Mouse (Mus musculus): ENCODE measurements around the gene Vps35. TPM values are rescaled to one million over a fixed set of nuclear protein-coding genes. Genes with fewer than 3 reads are reported as not detected.

Gene Vps35
- polyA plus RNA-seq, 1 experiment from 2014 or later: 113 TPM

- Histone ChIP-seq H3K4me2 (no peak overlapping the region), H3K9me3 (replicated peaks; ENCODE audit: control insufficient read depth, low read length) (no peaks in the 10 kb centered on the region), H3K9ac (ENCODE audit: low read depth, low read length) (no peak overlapping the region), H3K36me3 (ENCODE audit: control insufficient read depth, insufficient read depth, low read length) (peaks cover 20% of the 10 kb centered on the region), H3K4me1 (ENCODE audit: control insufficient read depth, insufficient read depth, low read length) (no peaks in the 10 kb centered on the region), H3K27ac (ENCODE audit: low read depth, low read length) (no peak overlapping the region), H3K4me3 (ENCODE audit: low read depth, low read length) (no peak overlapping the region), H3K27me3 (ENCODE audit: control insufficient read depth, insufficient read depth, low read length) (no peaks in the 10 kb centered on the region)
- ATAC-seq (replicated peaks; ENCODE audit: insufficient number of reproducible peaks, low FRiP score, low TSS enrichment): no peak
- WGBS (ENCODE audit: insufficient replicate concordance): 89% methylated on average over 1 of the region's 1 CpGs
Observed at GRCm38 (mm10) chr8:85286846-85287245, 12.8 kb downstream of the Vps35 start.

GRCm38 (mm10) chr8:85227297-85227696 lies 72.3 kb downstream of the Vps35 start:
- WGBS (ENCODE audit: insufficient replicate concordance): 59% methylated on average over 1 of the region's 1 CpGs
- no peaks in the 10 kb centered on the region for H3K27me3 ChIP-seq (ENCODE audit: control insufficient read depth, insufficient read depth, low read length)
- H3K27ac ChIP-seq (ENCODE audit: low read depth, low read length): no peak overlapping the region
- H3K36me3 ChIP-seq (ENCODE audit: control insufficient read depth, insufficient read depth, low read length): no peaks in the 10 kb centered on the region
- no peak for ATAC-seq (replicated peaks; ENCODE audit: insufficient number of reproducible peaks, low FRiP score, low TSS enrichment)
- H3K4me2 ChIP-seq: no peak overlapping the region
- H3K9me3 ChIP-seq (replicated peaks; ENCODE audit: control insufficient read depth, low read length): no peaks in the 10 kb centered on the region
- H3K9ac ChIP-seq (ENCODE audit: low read depth, low read length): no peak overlapping the region
- no peaks in the 10 kb centered on the region for H3K4me1 ChIP-seq (ENCODE audit: control insufficient read depth, insufficient read depth, low read length)
- no peak overlapping the region for H3K4me3 ChIP-seq (ENCODE audit: low read depth, low read length)

- H3K27ac ChIP-seq (ENCODE audit: low read depth, low read length): no peak within 1 kb of the TSS
- WGBS (ENCODE audit: insufficient replicate concordance): 31% methylated on average over 1 of the region's 1 CpGs
- no peak within 1 kb of the TSS for H3K9ac ChIP-seq (ENCODE audit: low read depth, low read length)
- H3K9me3 ChIP-seq (replicated peaks; ENCODE audit: control insufficient read depth, low read length): no peaks in the 10 kb centered on the region
- no peak within 1 kb of the TSS for H3K4me2 ChIP-seq
- no peaks in the 10 kb centered on the region for H3K27me3 ChIP-seq (ENCODE audit: control insufficient read depth, insufficient read depth, low read length)
- H3K4me1 ChIP-seq (ENCODE audit: control insufficient read depth, insufficient read depth, low read length): no peaks in the 10 kb centered on the region
- H3K4me3 ChIP-seq (ENCODE audit: low read depth, low read length): no peak within 1 kb of the TSS
- ATAC-seq (replicated peaks; ENCODE audit: insufficient number of reproducible peaks, low FRiP score, low TSS enrichment): no peak
- no peaks in the 10 kb centered on the region for H3K36me3 ChIP-seq (ENCODE audit: control insufficient read depth, insufficient read depth, low read length)
Observed at GRCm38 (mm10) chr8:85225688-85226087, 73.9 kb downstream of the Vps35 start, which contains the start of gene Olfr371. Olfr371 (plus strand) TSS chr8:85225988.

GRCm38 (mm10) chr8:85220992-85221391 lies 78.6 kb downstream of the Vps35 start:
- Histone ChIP-seq H3K27me3 (ENCODE audit: control insufficient read depth, insufficient read depth, low read length) (no peaks in the 10 kb centered on the region), H3K27ac (ENCODE audit: low read depth, low read length) (peak overlapping the region; percentile 62; the same call in 1 of the 2 replicates), H3K4me1 (ENCODE audit: control insufficient read depth, insufficient read depth, low read length) (no peaks in the 10 kb centered on the region), H3K36me3 (ENCODE audit: control insufficient read depth, insufficient read depth, low read length) (no peaks in the 10 kb centered on the region), H3K4me3 (ENCODE audit: low read depth, low read length) (no peak overlapping the region), H3K9me3 (replicated peaks; ENCODE audit: control insufficient read depth, low read length) (no peaks in the 10 kb centered on the region), H3K4me2 (no peak overlapping the region), H3K9ac (ENCODE audit: low read depth, low read length) (no peak overlapping the region)
- 32% methylated on average over 6 of the region's 6 CpGs for WGBS (ENCODE audit: insufficient replicate concordance)
- peak; percentile 55 for ATAC-seq (replicated peaks; ENCODE audit: insufficient number of reproducible peaks, low FRiP score, low TSS enrichment)

GRCm38 (mm10) chr8:85220220-85220619 lies 79.4 kb downstream of the Vps35 start:
- no peak overlapping the region for H3K4me3 ChIP-seq (ENCODE audit: low read depth, low read length)
- no peaks in the 10 kb centered on the region for H3K9me3 ChIP-seq (replicated peaks; ENCODE audit: control insufficient read depth, low read length)
- no peak overlapping the region for H3K27ac ChIP-seq (ENCODE audit: low read depth, low read length)
- no peak for ATAC-seq (replicated peaks; ENCODE audit: insufficient number of reproducible peaks, low FRiP score, low TSS enrichment)
- no peaks in the 10 kb centered on the region for H3K36me3 ChIP-seq (ENCODE audit: control insufficient read depth, insufficient read depth, low read length)
- WGBS (ENCODE audit: insufficient replicate concordance): 64% methylated on average over 4 of the region's 4 CpGs
- H3K27me3 ChIP-seq (ENCODE audit: control insufficient read depth, insufficient read depth, low read length): no peaks in the 10 kb centered on the region
- H3K4me1 ChIP-seq (ENCODE audit: control insufficient read depth, insufficient read depth, low read length): no peaks in the 10 kb centered on the region
- H3K4me2 ChIP-seq: no peak overlapping the region
- H3K9ac ChIP-seq (ENCODE audit: low read depth, low read length): no peak overlapping the region

Other genes with a start within 250 kb of the Vps35 start
- 15.9 and 17.8 TPM in 2 replicates for gene Fbxw9, start 239.7 kb downstream of the Vps35 start, polyA plus RNA-seq (2014; fragmentation: Nextera tagmentation; extraction: Ambion mirVana)
- 1.5 TPM in 1 of 2 replicates, not detected in the other for gene Gm5741, start 231.8 kb downstream of the Vps35 start, polyA plus RNA-seq (2014; fragmentation: Nextera tagmentation; extraction: Ambion mirVana)
- gene Dhps, start 228.0 kb downstream of the Vps35 start, polyA plus RNA-seq (2014; fragmentation: Nextera tagmentation; extraction: Ambion mirVana): 57.6 and 60.0 TPM in 2 replicates
- 120 and 124 TPM in 2 replicates for gene Wdr83os, start 219.1 kb downstream of the Vps35 start, polyA plus RNA-seq (2014; fragmentation: Nextera tagmentation; extraction: Ambion mirVana)
- 36.5 and 43.0 TPM in 2 replicates for gene Wdr83, start 218.5 kb downstream of the Vps35 start, polyA plus RNA-seq (2014; fragmentation: Nextera tagmentation; extraction: Ambion mirVana)
- gene Man2b1, start 216.5 kb downstream of the Vps35 start, polyA plus RNA-seq (2014; fragmentation: Nextera tagmentation; extraction: Ambion mirVana): 25.1 and 27.3 TPM in 2 replicates
- gene Zfp791, start 176.7 kb downstream of the Vps35 start, polyA plus RNA-seq (2014; fragmentation: Nextera tagmentation; extraction: Ambion mirVana): 0.46 and 0.59 TPM in 2 replicates
- not detected in 2 replicates for gene Cks1brt, start 147.9 kb downstream of the Vps35 start, polyA plus RNA-seq (2014; fragmentation: Nextera tagmentation; extraction: Ambion mirVana)
- not detected in 2 replicates for gene Olfr371, start 73.8 kb downstream of the Vps35 start, polyA plus RNA-seq (2014; fragmentation: Nextera tagmentation; extraction: Ambion mirVana)
- gene Orc6, start 170 bp downstream of the Vps35 start, polyA plus RNA-seq (2014; fragmentation: Nextera tagmentation; extraction: Ambion mirVana): 91.8 and 92.3 TPM in 2 replicates
- gene Mylk3, start 86.5 kb upstream of the Vps35 start, polyA plus RNA-seq (2014; fragmentation: Nextera tagmentation; extraction: Ambion mirVana): 167 and 212 TPM in 2 replicates
- gene 4921524J17Rik, start 133.0 kb upstream of the Vps35 start, polyA plus RNA-seq (2014; fragmentation: Nextera tagmentation; extraction: Ambion mirVana): 67.0 and 73.8 TPM in 2 replicates
- gene Gpt2, start 192.8 kb upstream of the Vps35 start, polyA plus RNA-seq (2014; fragmentation: Nextera tagmentation; extraction: Ambion mirVana): 13.6 and 13.9 TPM in 2 replicates